Mouse (Mus musculus): ENCODE results near the gene Gm7029.

- TF ChIP-seq CTCF (conservative IDR thresholded peaks at IDR 0.05 in 1 of 2, IDR thresholded peaks at IDR 0.05 in 1 of 2; ENCODE audit: low read depth in 2 of 2, low read length in 2 of 2) (no peak), E2F4 (IDR thresholded peaks at IDR 0.05; ENCODE audit: insufficient replicate concordance, low read depth, low read length) (no peak), ZNF384 (IDR thresholded peaks at IDR 0.05; ENCODE audit: low read depth, low read length) (no peak; the same call in 1 of the 2 replicates), HCFC1 (IDR thresholded peaks at IDR 0.05; ENCODE audit: low read depth, low read length) (no peak), POLR2A (IDR thresholded peaks at IDR 0.05; ENCODE audit: low read depth, low read length) (no peak), EP300 (IDR thresholded peaks at IDR 0.05; ENCODE audit: low read length) (no peak), CHD1 (IDR thresholded peaks at IDR 0.05; ENCODE audit: low read depth, low read length) (no peak), MAFK (IDR thresholded peaks at IDR 0.05; ENCODE audit: insufficient replicate concordance, low read length) (no peak), ELF1 (IDR thresholded peaks at IDR 0.05; ENCODE audit: low read depth, low read length) (no peak), ZC3H11A (IDR thresholded peaks at IDR 0.05; ENCODE audit: low read depth, low read length) (no peak), RAD21 (IDR thresholded peaks at IDR 0.05; ENCODE audit: low read depth, low read length) (no peak), SMC3 (IDR thresholded peaks at IDR 0.05; ENCODE audit: low read depth, low read length) (no peak), ETS1 (conservative IDR thresholded peaks at IDR 0.05; ENCODE audit: low read depth, low read length) (no peak)
Measured at GRCm38 (mm10) chr17:33911052-33911812, 37.6 kb downstream of the Gm7029 start.
